Mouse (Mus musculus) neural tube, embryonic 12.5 days (tissue): Measurements from ENCODE around the gene Ndn. TPM values are rescaled to one million over a fixed set of nuclear protein-coding genes. Genes with fewer than 3 reads are reported as not detected.
A peak's percentile ranks its signal among the peaks of the same experiment; 100 is the strongest.

Source experiments
- ATAC-seq: fragments of 200-750 bp; cut with Nextera tagmentation; 2 replicates; pipeline ENCODE4 v1.8.0; 2017; ENCODE audit warnings: low read depth, mild to moderate bottlenecking, moderate TSS enrichment, moderate library complexity; ENCODE audit not compliant: low FRiP score
- H3K27ac ChIP-seq: fragments of 300-500 bp; sonication (generic); 2 replicates; pipeline ENCODE4 v1.5.1; 2016
- H3K27me3 ChIP-seq: fragments of 300-500 bp; sonication (generic); replicated peaks from 2 replicates; pipeline ENCODE4 v1.6.1; 2016; ENCODE audit warnings: mild to moderate bottlenecking
- H3K36me3 ChIP-seq: fragments of 300-500 bp; sonication (generic); 2 replicates; pipeline ENCODE4 v1.6.1; 2016; ENCODE audit warnings: mild to moderate bottlenecking
- H3K4me1 ChIP-seq: fragments of 300-500 bp; sonication (generic); 2 replicates; pipeline ENCODE4 v1.6.1; 2016
- H3K4me2 ChIP-seq: fragments of 300-500 bp; sonication (generic); replicated peaks from 2 replicates; pipeline ENCODE4 v1.6.1; 2016; ENCODE audit warnings: mild to moderate bottlenecking
- H3K4me3 ChIP-seq: fragments of 300-500 bp; sonication (generic); 2 replicates; pipeline ENCODE4 v1.5.1; 2016
- H3K9ac ChIP-seq: fragments of 300-500 bp; sonication (generic); 2 replicates; pipeline ENCODE4 v1.6.1; 2016; ENCODE audit warnings: mild to moderate bottlenecking
- H3K9me3 ChIP-seq: fragments of 300-500 bp; sonication (generic); 2 replicates; pipeline ENCODE4 v1.6.1; 2016; ENCODE audit warnings: mild to moderate bottlenecking
- WGBS: fragments of 180-500 bp; shearing (Covaris S2); methylation state at CpG from one replicate; pipeline ENCODE4 v1.1.7; 2016; 5-methylcytosine and 5-hydroxymethylcytosine counted together
- polyA plus RNA-seq: library from polyadenylated mRNA; unstranded; fragments of >200 nt; fragmentation: Nextera tagmentation; extraction: Ambion mirVana; gene quantifications from 2 replicates; pipeline ENCODE4 v1.2.1, GENCODE M21; 2016

Ndn gene
- 225 and 251 TPM in 2 replicates for polyA plus RNA-seq

DNA sequence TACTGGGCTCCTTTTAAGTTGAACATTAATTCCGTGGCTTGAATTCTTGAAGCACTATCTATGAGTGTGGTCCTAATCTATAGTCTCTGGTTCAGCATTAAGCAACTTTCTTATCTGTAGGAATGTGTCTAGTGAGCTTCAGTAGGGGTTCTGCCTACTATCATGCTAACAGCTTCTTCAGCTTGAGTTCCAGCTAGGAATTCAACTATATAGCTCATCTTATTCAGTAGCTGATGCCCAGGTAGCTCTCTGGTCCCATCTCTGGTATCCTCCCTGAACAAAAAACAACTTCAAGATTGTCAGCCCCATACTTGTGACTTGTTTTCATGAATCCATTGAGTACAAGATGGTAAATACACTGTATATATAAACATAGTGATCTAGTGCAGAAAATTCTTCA is at the start of gene Ndn:
Ndn (plus strand) TSS at position 301 of the 400 bp plus-strand sequence.
- no peaks in the 10 kb centered on the region for H3K36me3 ChIP-seq
- H3K4me2 ChIP-seq: no peak within 1 kb of the TSS
- 64% methylated on average over 1 of the region's 1 CpGs for WGBS
- H3K9ac ChIP-seq: no peak within 1 kb of the TSS
- H3K4me1 ChIP-seq: 0 out of 2 replicates have a peak, but pooled peaks cover 7% of the 10 kb centered on the region
- ATAC-seq: no peak
- H3K9me3 ChIP-seq: peaks cover 7% of the 10 kb centered on the region
- no peaks in the 10 kb centered on the region for H3K27me3 ChIP-seq
- H3K4me3 ChIP-seq: no peak within 1 kb of the TSS
- no peak within 1 kb of the TSS for H3K27ac ChIP-seq

DNA sequence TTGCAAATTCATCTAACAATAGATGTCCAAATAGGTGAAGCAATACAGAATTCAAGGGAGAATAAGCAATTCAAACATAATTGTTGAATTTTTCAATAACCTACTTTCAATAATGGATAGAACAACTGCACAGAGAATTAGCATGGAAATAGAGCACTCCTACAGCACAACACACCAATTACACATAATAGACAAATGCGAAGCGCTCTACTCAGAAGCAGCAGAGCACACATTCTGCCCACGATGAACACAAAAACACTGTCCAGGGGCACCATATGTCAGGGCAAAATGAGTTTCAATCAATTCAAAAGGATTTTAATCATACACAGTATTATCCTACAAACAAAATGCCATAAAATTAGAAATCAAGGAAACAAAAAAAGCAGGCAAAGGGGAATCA is 43.9 kb upstream of the Ndn start:
- 75% methylated on average over 3 of the region's 3 CpGs for WGBS

DNA sequence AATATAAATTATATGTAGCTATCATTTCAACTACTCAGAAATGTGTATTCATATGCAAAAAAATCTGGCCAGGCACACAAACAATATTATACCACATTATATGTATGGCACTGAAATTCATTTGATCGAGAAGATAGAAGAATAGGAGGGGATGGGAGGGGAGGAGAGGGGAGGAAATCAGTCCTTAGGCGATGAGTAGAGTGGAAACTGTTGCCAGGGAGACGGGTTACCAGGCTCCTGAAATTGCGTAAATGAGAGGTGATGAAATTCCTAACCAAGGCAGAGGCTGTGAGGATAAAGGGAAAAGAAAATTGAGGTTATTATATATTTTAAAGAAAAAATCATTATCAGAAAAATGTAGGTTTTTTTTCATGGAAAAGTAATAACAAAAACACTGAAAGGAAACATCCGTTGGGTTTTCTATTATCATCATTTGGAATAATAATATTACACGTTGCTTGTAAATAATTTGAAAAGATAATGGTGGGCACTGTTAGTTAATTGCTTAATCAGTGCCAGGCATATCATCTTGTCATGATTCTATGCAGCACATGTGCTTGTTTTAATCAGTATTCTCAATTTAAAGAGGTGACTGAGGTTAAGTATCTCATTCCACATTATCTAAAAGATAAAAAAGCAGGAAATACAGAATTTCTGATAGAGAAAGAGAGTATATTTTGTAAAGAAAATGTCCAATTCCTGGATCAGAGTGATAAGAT is 39.3 kb upstream of the Ndn start:
- H3K36me3 ChIP-seq: no peaks in the 10 kb centered on the region
- no peaks in the 10 kb centered on the region for H3K4me1 ChIP-seq
- 0 out of 2 replicates have a peak, but pooled peaks have one; percentile 76 for ATAC-seq
- no peak overlapping the region for H3K4me2 ChIP-seq
- no peaks in the 10 kb centered on the region for H3K9me3 ChIP-seq
- no peak overlapping the region for H3K27ac ChIP-seq
- 41% methylated on average over 6 of the region's 6 CpGs for WGBS
- H3K27me3 ChIP-seq: no peaks in the 10 kb centered on the region
- H3K4me3 ChIP-seq: no peak overlapping the region
- H3K9ac ChIP-seq: no peak overlapping the region

More for the DNA sequence above, 43.9 kb upstream of the Ndn start:
- H3K27ac ChIP-seq: no peak overlapping the region
- no peak overlapping the region for H3K9ac ChIP-seq
- no peak for ATAC-seq
- H3K27me3 ChIP-seq: no peaks in the 10 kb centered on the region
- H3K36me3 ChIP-seq: no peaks in the 10 kb centered on the region
- H3K4me1 ChIP-seq: no peaks in the 10 kb centered on the region
- H3K9me3 ChIP-seq: no peaks in the 10 kb centered on the region
- no peak overlapping the region for H3K4me2 ChIP-seq
- H3K4me3 ChIP-seq: no peak overlapping the region

DNA sequence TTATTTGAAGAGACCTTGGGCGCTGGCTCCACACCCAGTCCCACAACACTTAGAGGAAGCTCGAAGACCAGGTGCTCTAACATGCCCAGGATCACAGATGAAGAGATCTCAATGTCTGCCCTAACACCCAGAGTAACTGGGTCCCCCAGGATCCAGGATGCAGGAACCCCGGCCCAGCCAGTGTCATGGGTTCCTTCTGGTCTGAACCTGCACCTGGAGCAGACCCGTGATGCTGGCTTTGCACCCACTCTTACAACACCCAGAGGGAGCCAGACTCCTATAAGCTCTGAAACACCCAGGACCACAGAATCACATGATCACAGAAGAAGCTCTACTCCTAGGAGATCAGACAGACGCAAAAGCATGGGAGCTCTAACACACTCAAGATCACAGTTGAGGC is 29.6 kb upstream of the Ndn start:
- Histone ChIP-seq H3K4me2 (no peak overlapping the region), H3K9ac (no peak overlapping the region), H3K4me3 (no peak overlapping the region), H3K27ac (no peak overlapping the region), H3K27me3 (no peaks in the 10 kb centered on the region), H3K36me3 (no peaks in the 10 kb centered on the region), H3K9me3 (peaks cover 10% of the 10 kb centered on the region), H3K4me1 (no peaks in the 10 kb centered on the region)
- ATAC-seq: no peak
- 80% methylated on average over 5 of the region's 5 CpGs for WGBS

DNA sequence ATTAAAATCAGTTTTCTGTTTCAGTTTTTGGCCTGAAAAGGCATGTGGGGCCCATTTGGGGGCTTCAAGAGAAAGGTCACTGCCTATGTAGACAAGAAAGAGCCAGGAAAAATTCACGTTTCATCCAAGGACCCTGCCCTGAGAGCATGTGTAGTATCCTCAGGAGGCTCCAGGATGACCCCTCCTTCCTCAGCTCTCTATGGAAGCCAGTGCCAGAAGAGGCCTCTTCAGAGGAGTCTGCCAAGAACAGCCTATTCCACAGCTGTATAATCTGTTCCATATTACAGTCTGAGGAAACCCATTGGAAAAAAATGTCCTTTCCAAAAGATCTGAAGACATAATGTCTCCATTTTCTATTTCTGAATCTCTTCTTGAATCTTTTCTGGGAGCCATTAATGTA is 958 bp upstream of the Ndn start:
- ATAC-seq: no peak
- Histone ChIP-seq H3K4me2 (no peak overlapping the region), H3K27me3 (no peaks in the 10 kb centered on the region), H3K36me3 (no peaks in the 10 kb centered on the region), H3K4me1 (0 out of 2 replicates have a peak, but pooled peaks cover 7% of the 10 kb centered on the region), H3K4me3 (no peak overlapping the region), H3K9me3 (peaks cover 7% of the 10 kb centered on the region), H3K9ac (no peak overlapping the region), H3K27ac (no peak overlapping the region)
- 33% methylated on average over 1 of the region's 1 CpGs for WGBS

DNA sequence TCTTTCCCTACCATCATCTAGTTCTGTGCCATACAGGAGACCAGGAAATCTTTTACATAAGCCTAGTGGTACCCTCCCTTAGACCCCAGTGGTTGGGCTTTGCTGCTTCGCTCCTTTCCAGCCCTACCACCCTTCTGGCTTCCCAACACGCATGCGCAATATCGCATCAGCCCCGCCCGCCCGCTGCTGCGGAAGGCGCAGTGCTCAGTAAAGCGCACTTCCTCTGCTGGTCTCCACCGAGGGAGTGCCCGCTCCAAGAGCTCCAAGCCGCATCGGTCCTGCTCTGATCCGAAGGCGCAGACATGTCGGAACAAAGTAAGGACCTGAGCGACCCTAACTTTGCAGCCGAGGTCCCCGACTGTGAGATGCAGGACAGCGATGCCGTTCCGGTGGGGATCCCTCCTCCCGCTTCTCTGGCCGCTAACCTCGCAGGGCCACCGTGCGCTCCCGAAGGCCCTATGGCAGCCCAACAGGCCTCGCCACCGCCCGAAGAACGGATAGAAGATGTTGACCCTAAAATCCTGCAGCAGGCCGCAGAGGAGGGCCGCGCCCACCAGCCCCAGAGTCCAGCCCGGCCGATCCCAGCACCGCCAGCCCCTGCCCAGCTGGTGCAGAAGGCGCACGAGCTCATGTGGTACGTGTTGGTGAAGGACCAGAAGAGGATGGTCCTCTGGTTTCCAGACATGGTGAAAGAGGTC is 1.9 kb downstream of the Ndn start:
- 13% methylated on average over 42 of the region's 42 CpGs for WGBS
- peak overlapping the region; percentile 33; the same call in 1 of the 2 replicates for H3K27ac ChIP-seq
- peak; percentile 95 for ATAC-seq

DNA sequence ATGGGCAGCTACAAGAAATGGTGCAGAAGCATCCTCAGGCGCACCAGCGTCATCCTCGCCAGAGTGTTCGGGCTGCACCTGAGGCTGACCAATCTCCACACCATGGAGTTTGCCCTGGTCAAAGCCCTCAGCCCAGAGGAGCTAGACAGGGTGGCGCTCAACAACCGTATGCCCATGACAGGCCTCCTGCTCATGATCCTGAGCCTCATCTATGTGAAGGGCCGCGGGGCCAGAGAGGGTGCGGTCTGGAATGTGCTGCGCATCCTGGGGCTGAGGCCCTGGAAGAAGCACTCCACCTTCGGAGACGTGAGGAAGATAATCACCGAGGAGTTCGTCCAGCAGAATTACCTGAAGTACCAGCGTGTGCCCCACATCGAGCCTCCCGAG is 2.4 kb downstream of the Ndn start:
- H3K27me3 ChIP-seq: no peaks in the 10 kb centered on the region
- H3K27ac ChIP-seq: no peak overlapping the region
- H3K9ac ChIP-seq: peak overlapping the region; percentile 71
- H3K9me3 ChIP-seq: peaks cover 7% of the 10 kb centered on the region
- ATAC-seq: peak; percentile 65
- 36% methylated on average over 17 of the region's 17 CpGs for WGBS
- peak overlapping the region; percentile 52 for H3K4me3 ChIP-seq
- peak overlapping the region; percentile 70 for H3K4me2 ChIP-seq
- H3K36me3 ChIP-seq: no peaks in the 10 kb centered on the region
- H3K4me1 ChIP-seq: 0 out of 2 replicates have a peak, but pooled peaks cover 7% of the 10 kb centered on the region

More for the DNA sequence above, 1.9 kb downstream of the Ndn start:
- H3K27me3 ChIP-seq: no peaks in the 10 kb centered on the region
- H3K9ac ChIP-seq: peak overlapping the region; percentile 71
- peak overlapping the region; percentile 52 for H3K4me3 ChIP-seq
- no peaks in the 10 kb centered on the region for H3K36me3 ChIP-seq
- H3K4me2 ChIP-seq: peak overlapping the region; percentile 70
- peaks cover 7% of the 10 kb centered on the region for H3K9me3 ChIP-seq
- H3K4me1 ChIP-seq: 0 out of 2 replicates have a peak, but pooled peaks cover 7% of the 10 kb centered on the region

DNA sequence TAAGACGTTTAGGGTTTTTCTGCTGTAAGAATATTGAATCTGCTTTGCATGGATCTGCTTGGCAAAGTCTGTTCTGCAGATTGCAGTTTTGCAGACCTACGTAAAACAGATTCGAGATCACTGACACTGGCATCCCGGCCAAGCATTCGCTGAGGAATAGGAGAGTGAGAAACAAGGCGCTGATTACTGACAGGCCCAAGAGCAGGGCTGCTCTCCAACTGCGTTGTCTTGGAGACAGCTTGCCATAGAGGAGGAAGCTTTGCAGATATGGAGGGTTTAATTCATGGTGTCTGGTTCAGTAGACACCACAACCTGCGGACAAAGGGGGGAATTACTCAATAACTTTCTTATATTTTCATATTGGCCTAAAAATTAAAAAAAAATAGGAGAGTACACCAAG is 4.9 kb downstream of the Ndn start:
- ATAC-seq: no peak
- H3K27ac ChIP-seq: no peak overlapping the region
- no peak overlapping the region for H3K4me2 ChIP-seq

GRCm38 (mm10) chr7:62365039-62365636 is 18.8 kb downstream of the Ndn start:
- peak overlapping the region; percentile 12; the same call in 1 of the 2 replicates for H3K4me2 ChIP-seq
- peaks cover 5% of the 10 kb centered on the region; the same call in 1 of the 2 replicates for H3K9me3 ChIP-seq
- H3K4me3 ChIP-seq: 0 out of 2 replicates have a peak overlapping the region, but pooled peaks have one; percentile 0
- no peaks in the 10 kb centered on the region for H3K27me3 ChIP-seq
- H3K4me1 ChIP-seq: no peaks in the 10 kb centered on the region
- H3K36me3 ChIP-seq: no peaks in the 10 kb centered on the region
- no peak overlapping the region for H3K9ac ChIP-seq
- peak overlapping the region; percentile 37; the same call in 1 of the 2 replicates for H3K27ac ChIP-seq
- 41% methylated on average over 7 of the region's 7 CpGs for WGBS
- peak; percentile 81 for ATAC-seq

More for the DNA sequence above, 4.9 kb downstream of the Ndn start:
- Histone ChIP-seq H3K9me3 (peaks cover 7% of the 10 kb centered on the region), H3K4me1 (0 out of 2 replicates have a peak, but pooled peaks cover 7% of the 10 kb centered on the region), H3K4me3 (no peak overlapping the region), H3K27me3 (no peaks in the 10 kb centered on the region), H3K36me3 (no peaks in the 10 kb centered on the region), H3K9ac (no peak overlapping the region)
- WGBS: 50% methylated on average over 8 of the region's 8 CpGs

GRCm38 (mm10) chr7:62366730-62367129 is 20.4 kb downstream of the Ndn start:
- no peak for ATAC-seq
- peak overlapping the region; percentile 16 for H3K4me3 ChIP-seq

DNA sequence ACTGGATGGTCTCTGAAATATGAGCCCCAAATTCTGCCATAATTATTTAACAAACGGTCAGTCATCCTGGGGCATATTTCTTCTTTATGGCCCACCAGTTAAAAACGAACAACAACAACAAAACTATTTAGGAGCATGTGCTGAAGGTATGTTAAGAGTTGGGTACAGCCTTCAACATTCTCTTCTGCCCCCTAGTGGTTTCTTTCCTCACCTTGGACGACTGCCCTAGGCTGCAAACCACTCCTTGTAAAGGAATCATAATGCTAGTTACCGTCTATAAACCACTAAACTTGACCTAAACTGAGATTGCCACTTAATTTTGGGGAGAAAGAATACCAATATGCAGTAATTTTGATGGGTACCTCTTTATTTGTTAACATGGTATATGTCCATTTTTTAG is 29.3 kb downstream of the Ndn start:
- no peak for ATAC-seq
- Histone ChIP-seq H3K4me1 (peaks cover 13% of the 10 kb centered on the region; the same call in 1 of the 2 replicates), H3K4me2 (peak overlapping the region; percentile 67; the same call in 1 of the 2 replicates), H3K36me3 (no peaks in the 10 kb centered on the region), H3K27me3 (no peaks in the 10 kb centered on the region), H3K4me3 (no peak overlapping the region), H3K9me3 (peaks cover 33% of the 10 kb centered on the region), H3K27ac (no peak overlapping the region), H3K9ac (no peak overlapping the region)
- WGBS: 30% methylated on average over 4 of the region's 4 CpGs

More at GRCm38 (mm10) chr7:62366730-62367129, 20.4 kb downstream of the Ndn start:
- Histone ChIP-seq H3K4me2 (no peak overlapping the region), H3K4me1 (no peaks in the 10 kb centered on the region), H3K9me3 (peaks cover 5% of the 10 kb centered on the region; the same call in 1 of the 2 replicates), H3K27me3 (no peaks in the 10 kb centered on the region), H3K36me3 (no peaks in the 10 kb centered on the region), H3K27ac (peak overlapping the region; percentile 53; the same call in 1 of the 2 replicates), H3K9ac (no peak overlapping the region)
- 62% methylated on average over 8 of the region's 8 CpGs for WGBS
